22 mouse cellular contexts compared by ENCODE assay signal in genomic region chr15:98543341-98543740, GRCm38 (mm10). TPM values are rescaled to one million over a fixed set of nuclear protein-coding genes. Genes with fewer than 3 reads are reported as not detected.
"Had no signal": no experiment of that assay in that cellular context is flagged by ENCODE, and none has a peak within 500 bp of the region (broad histone marks: within the 10 kb centered on the region; RNA-seq: fewer than 3 reads in every experiment).

No protein-coding gene starts in this region.

- H3K9me3 ChIP-seq: limb, embryonic 15.5 days; liver, embryonic 12.5 days; midbrain, embryonic 10.5 days; neural tube, embryonic 15.5 days had no signal

- H3K9ac ChIP-seq: limb, embryonic 15.5 days; liver, embryonic 12.5 days; lung, embryonic 14.5 days; neural tube, embryonic 15.5 days had no signal

- H3K27ac ChIP-seq: kidney, postnatal 0 days; limb, embryonic 15.5 days; liver, embryonic 12.5 days; midbrain, embryonic 10.5 days; neural tube, embryonic 15.5 days; stomach, postnatal 0 days had no signal

- H3K27me3 ChIP-seq: limb, embryonic 15.5 days; liver, embryonic 12.5 days; neural tube, embryonic 15.5 days had no signal

- H3K4me1 ChIP-seq: limb, embryonic 15.5 days; midbrain, embryonic 10.5 days; neural tube, embryonic 15.5 days had no signal

- H3K4me2 ChIP-seq: limb, embryonic 15.5 days; liver, embryonic 12.5 days; lung, embryonic 14.5 days; neural tube, embryonic 15.5 days had no signal

- H3K4me3 ChIP-seq: limb, embryonic 15.5 days; liver, embryonic 12.5 days; midbrain, embryonic 10.5 days; myocyte; neural tube, embryonic 15.5 days had no signal

- ATAC-seq: liver, embryonic 12.5 days had no signal

- DNase-seq: kidney, postnatal 36 days; left cerebral cortex, postnatal 4 days; lung, embryonic 14.5 days; lung, postnatal 10 days; lung, postnatal 4 days; midbrain, embryonic 14.5 days; right cerebral cortex, adult 18-20 months; right cerebral cortex, postnatal 25 days; thymus, postnatal 4 days had no signal

RNA-seq across cellular contexts. Expression of gene 4930415O20Rik, which starts 27.5 kb away (rescaled TPM):
- total RNA-seq: layer of hippocampus, adult 18-20 months; layer of hippocampus, postnatal 10 days; left cerebral cortex, postnatal 10 days; left cerebral cortex, postnatal 4 days; megakaryocyte, adult 5-6 weeks had no signal
- polyA plus RNA-seq: limb, embryonic 15.5 days; liver, embryonic 12.5 days; liver, embryonic 16.5 days; lung, embryonic 14.5 days; midbrain, embryonic 10.5 days; midbrain, embryonic 14.5 days; neural tube, embryonic 11.5 days; neural tube, embryonic 15.5 days had no signal

RNA-seq across cellular contexts. Expression of gene Olfr279, which starts 51.1 kb away (rescaled TPM):
- total RNA-seq: layer of hippocampus, adult 18-20 months; layer of hippocampus, postnatal 10 days; left cerebral cortex, postnatal 10 days; left cerebral cortex, postnatal 4 days; megakaryocyte, adult 5-6 weeks had no signal
- polyA plus RNA-seq: kidney, postnatal 0 days; limb, embryonic 15.5 days; liver, embryonic 12.5 days; liver, embryonic 16.5 days; lung, embryonic 14.5 days; midbrain, embryonic 10.5 days; midbrain, embryonic 14.5 days; myocyte; neural tube, embryonic 11.5 days; neural tube, embryonic 15.5 days; stomach, postnatal 0 days had no signal
